Mouse (Mus musculus): ENCODE results near the gene Ppp1r1b.

The Ppp1r1b gene

DNA sequence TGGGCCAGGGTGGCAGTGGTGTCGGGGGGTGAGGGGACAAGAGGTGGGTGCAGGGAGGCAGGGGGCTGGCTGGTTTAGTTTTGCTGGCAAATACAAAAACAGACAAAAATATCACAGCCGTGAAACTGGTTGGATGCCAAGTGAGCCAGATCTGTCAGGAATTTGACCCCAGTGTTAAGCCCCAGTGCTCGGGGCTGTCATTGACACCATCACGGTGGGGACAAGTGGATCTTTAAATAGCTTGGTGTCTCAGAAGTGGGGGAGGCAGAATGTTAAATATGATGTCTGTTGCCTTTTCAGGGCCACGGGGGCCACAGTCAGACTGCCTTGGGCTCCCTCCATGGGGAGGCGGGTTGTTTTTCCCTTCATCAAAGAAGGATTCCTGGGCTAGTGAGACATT is 46.1 kb downstream of the Ppp1r1b start:
- DNase-seq (ENCODE audit: low spot score): no peak

DNA sequence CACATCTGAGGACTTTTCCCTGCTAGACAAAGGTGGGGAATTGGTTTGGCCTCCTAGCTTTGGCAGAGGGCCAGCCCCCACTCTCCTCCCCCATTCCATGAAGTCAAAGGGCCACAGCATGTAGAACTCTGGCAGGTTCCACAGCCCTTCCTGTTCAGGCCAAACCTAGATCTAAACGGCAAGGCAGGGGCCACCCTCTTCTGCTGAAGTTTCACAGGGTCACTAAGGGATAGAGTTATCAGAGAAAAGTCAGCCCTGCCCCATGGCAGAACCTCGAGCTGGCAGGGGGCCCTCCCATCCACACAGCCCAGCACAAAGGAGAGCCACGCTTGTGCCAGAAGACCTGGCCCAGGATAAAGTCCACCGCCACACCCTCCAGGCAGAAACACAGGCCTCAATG is 46.8 kb downstream of the Ppp1r1b start:
- DNase-seq (ENCODE audit: low spot score): no peak

DNA sequence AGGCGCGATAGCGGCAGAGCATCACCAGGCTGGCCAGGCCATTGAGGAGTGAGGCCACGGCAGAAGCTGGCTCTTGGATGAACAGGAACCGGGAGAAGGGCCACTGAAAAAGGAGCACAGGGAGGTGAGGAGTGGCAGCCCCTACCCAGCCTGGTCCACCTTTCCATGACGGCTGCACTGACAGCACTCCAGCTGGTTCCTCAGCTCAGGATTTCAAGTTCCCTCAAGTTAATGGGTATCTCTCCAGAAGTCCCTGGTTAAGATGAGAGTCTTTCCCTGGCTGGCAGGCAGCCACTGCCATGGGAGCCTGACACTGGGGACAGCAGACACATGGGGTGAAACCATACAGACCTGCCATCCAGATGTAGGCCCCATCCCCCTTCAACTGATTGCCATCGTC is 49.7 kb downstream of the Ppp1r1b start:
- DNase-seq (ENCODE audit: low spot score): no peak

DNA sequence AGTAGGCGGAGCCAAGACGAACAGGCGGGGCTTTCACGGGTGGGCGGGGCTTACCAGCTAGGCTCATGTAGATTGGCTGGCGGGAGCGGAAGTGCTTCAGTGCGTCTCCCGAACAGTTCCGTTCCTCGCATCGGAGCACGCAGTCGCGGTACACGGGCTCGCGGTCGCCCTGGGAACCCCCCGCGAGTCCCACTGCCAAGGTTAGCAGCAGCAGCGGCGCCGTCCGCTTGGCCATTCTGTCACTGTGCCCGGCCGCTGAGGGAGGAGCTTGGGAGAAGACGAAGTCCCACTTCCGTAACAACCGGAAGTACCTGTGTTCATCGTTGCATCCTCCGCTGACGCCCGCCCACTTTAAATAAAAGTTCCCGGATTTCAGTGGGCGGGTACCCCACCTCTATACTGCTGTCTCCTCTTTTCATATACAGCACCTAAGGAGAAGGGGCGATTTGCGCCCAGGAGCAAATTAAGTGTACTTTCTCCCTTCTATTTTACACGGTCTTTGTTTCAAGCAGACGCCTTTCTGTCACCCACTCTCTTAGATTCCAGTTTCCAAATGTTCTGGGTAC is 52.0 kb downstream of the Ppp1r1b start, which contains the start of gene Pgap3:
TSS of gene Pgap3 (minus strand) at position 330 of the 566 bp plus-strand sequence.
- peak; percentile 90 for DNase-seq (ENCODE audit: low spot score)

DNA sequence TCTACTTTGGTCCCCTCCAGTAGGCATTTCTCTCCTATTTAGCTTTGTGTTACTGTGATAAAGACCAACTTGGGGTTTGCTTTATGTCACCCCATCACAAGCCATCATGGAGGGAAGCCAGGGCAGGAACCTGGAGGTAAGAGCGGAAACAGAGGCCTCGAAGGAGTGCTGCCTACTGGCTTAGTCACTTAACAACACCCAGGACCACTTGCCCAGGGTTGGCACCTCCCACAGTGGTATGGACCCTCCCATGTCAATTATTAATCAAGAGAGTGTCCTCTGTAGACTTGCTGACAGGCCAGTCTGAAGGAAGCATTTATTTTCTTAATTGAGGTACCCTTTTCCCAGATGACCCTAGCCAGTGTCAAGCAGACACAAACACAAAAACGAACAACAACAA is 52.6 kb downstream of the Ppp1r1b start:
- no peak for DNase-seq (ENCODE audit: low spot score)

DNA sequence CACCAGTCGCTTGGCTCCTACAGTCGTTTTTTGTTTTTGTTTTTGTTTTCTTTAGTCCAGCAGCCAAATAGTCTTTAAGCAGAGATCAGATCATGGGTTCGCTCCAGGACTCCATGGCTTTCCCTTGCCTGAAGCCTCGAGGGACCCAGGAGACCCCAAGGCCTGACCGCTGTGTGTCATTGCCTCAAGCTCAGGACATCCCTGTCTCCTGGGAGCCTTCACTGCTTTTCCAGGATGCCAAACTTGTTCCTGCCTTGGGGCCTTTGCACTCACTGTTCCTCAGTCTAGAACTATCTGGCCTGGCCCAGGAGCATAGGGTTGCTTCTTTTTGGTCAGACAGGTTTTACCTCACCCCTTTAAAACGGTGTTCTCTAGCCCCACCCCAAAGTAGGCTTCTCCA is 58.4 kb downstream of the Ppp1r1b start:
- DNase-seq (ENCODE audit: low spot score): no peak
